Mouse (Mus musculus): ENCODE measurements around the gene Wwox.

The Wwox gene

GRCm38 (mm10) chr8:114603046-114603445 lies 163.6 kb downstream of the Wwox start:
- DNase-seq = no peak

- no peak for DNase-seq
Measured at GRCm38 (mm10) chr8:114603561-114603960, 164.1 kb downstream of the Wwox start.

- DNase-seq = no peak
Measured at GRCm38 (mm10) chr8:114604315-114604714, 164.9 kb downstream of the Wwox start.

- no peak for DNase-seq
Measured at GRCm38 (mm10) chr8:114605651-114606050, 166.2 kb downstream of the Wwox start.

GRCm38 (mm10) chr8:114609330-114609729 lies 169.9 kb downstream of the Wwox start:
- DNase-seq = no peak

- no peak for DNase-seq
Measured at GRCm38 (mm10) chr8:114611075-114611474, 171.6 kb downstream of the Wwox start.

GRCm38 (mm10) chr8:114612091-114612490 lies 172.6 kb downstream of the Wwox start:
- no peak for DNase-seq

GRCm38 (mm10) chr8:114615413-114615812 lies 176.0 kb downstream of the Wwox start:
- no peak for DNase-seq

- peak; percentile 55 for DNase-seq
Measured at GRCm38 (mm10) chr8:114615908-114616307, 176.5 kb downstream of the Wwox start.

- DNase-seq = no peak
Measured at GRCm38 (mm10) chr8:114618908-114619508, 179.6 kb downstream of the Wwox start.

GRCm38 (mm10) chr8:114625402-114625801 lies 185.9 kb downstream of the Wwox start:
- no peak for DNase-seq

GRCm38 (mm10) chr8:114626897-114627296 lies 187.4 kb downstream of the Wwox start:
- no peak for DNase-seq

GRCm38 (mm10) chr8:114629719-114630118 lies 190.3 kb downstream of the Wwox start:
- DNase-seq = no peak

GRCm38 (mm10) chr8:114631087-114631486 lies 191.6 kb downstream of the Wwox start:
- DNase-seq = no peak

GRCm38 (mm10) chr8:114634151-114634550 lies 194.7 kb downstream of the Wwox start:
- DNase-seq = no peak

- no peak for DNase-seq
Measured at GRCm38 (mm10) chr8:114634669-114635410, 195.4 kb downstream of the Wwox start.

GRCm38 (mm10) chr8:114636376-114636775 lies 196.9 kb downstream of the Wwox start:
- DNase-seq = no peak

GRCm38 (mm10) chr8:114641809-114642208 lies 202.4 kb downstream of the Wwox start:
- no peak for DNase-seq

GRCm38 (mm10) chr8:114650789-114651188 lies 211.3 kb downstream of the Wwox start:
- no peak for DNase-seq

- peak; percentile 9 for DNase-seq
Measured at GRCm38 (mm10) chr8:114657789-114658188, 218.3 kb downstream of the Wwox start.

GRCm38 (mm10) chr8:114658475-114658874 lies 219.0 kb downstream of the Wwox start:
- DNase-seq = no peak

- DNase-seq = no peak
Measured at GRCm38 (mm10) chr8:114663053-114663452, 223.6 kb downstream of the Wwox start.

GRCm38 (mm10) chr8:114665521-114665920 lies 226.1 kb downstream of the Wwox start:
- no peak for DNase-seq

GRCm38 (mm10) chr8:114670801-114671200 lies 231.3 kb downstream of the Wwox start:
- DNase-seq = no peak

GRCm38 (mm10) chr8:114671237-114671674 lies 231.8 kb downstream of the Wwox start:
- DNase-seq = peak; percentile 47
